In the genomic region with DNA sequence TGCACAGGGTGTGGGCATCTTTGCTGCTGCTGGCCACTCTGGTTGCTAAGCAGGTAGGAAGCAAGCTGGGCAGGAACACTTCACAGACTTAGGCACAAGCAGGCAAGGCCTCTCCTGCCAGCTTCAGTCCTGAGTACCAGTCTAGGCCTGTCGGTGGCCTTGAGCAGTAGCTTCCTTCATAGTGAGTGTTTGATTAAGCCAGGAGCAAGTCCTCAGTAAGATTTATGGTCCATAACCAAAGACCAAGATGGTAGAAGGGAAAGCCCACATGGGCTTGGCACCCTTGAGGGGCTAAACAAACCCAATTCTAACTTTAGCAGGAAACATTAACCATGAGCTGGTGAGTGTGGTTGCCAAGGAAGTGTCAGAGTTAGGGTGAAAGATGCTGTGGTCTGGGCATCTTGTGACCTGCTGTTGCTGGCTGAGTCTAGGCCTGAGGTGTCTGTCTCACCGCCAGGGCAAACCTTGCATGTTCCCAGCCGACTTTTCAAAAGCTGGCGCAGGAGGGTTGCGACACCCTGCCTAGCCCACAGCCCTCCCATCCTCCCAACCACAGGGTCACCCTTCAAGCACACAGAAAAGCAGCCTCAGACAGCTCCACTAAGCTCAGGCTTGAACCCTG, we compare ENCODE assay signal across 13 mouse cellular contexts. TPM values are rescaled to one million over a fixed set of nuclear protein-coding genes. Genes with fewer than 3 reads are reported as not detected.
DNase-seq lines count a peak whose midpoint lies in the region; ATAC-seq and TF ChIP-seq lines count a peak whose summit lies in the region.
"Had no signal": no experiment of that assay in that cellular context is flagged by ENCODE, and none has a peak within 500 bp of the region (broad histone marks: within the 10 kb centered on the region; RNA-seq: fewer than 3 reads in every experiment).

No protein-coding gene starts in this region.

- H3K4me1 ChIP-seq in spleen, adult 2 months (ENCODE audit: control insufficient read depth, insufficient read depth, insufficient read length): peaks cover 6% of the 10 kb centered on the region; the same call in 1 of the 2 replicates
- H3K4me1 ChIP-seq: hindbrain, embryonic 15.5 days had no signal

- no peak overlapping the region for H3K4me3 ChIP-seq in spleen, adult 2 months (ENCODE audit: extremely low read depth, insufficient read depth, insufficient read length)
- H3K4me3 ChIP-seq: erythroblast, embryonic 14.5 days; hindbrain, embryonic 15.5 days had no signal

- peaks cover 25% of the 10 kb centered on the region for H3K36me3 ChIP-seq in spleen, adult 2 months (ENCODE audit: control insufficient read depth, insufficient read depth, low read length)
- H3K36me3 ChIP-seq: hindbrain, embryonic 15.5 days had no signal

- no peak for TF ChIP-seq POLR2A in spleen, adult 2 months (IDR thresholded peaks at IDR 0.05; ENCODE audit: low read depth, low read length)

- no peaks in the 10 kb centered on the region for H3K27me3 ChIP-seq in spleen, adult 2 months (ENCODE audit: control insufficient read depth, insufficient read depth, low read length)
- H3K27me3 ChIP-seq: hindbrain, embryonic 15.5 days had no signal

- DNase-seq in adrenal gland, adult 2 months: peak; percentile 45
- no peak for DNase-seq in adrenal gland, adult (ENCODE audit: inconsistent age in 2 of 2, low spot score in 1 of 2)
- DNase-seq in spleen, adult 2 months (ENCODE audit: low read depth in 1 of 2, low spot score in 2 of 2): no peak
- no peak for DNase-seq in spleen, postnatal 10 days (ENCODE audit: low spot score in 2 of 2)
- DNase-seq in kidney, postnatal 4 days: no peak
- DNase-seq in heart, postnatal 25 days (ENCODE audit: low spot score): no peak
- DNase-seq: cerebellum, adult 2 months; kidney, adult 8-10 months; right cerebral cortex, postnatal 14 days had no signal

- intact Hi-C loops in heart, postnatal 25 days (cut with DNase I): no loop called here

- no peak for TF ChIP-seq CTCF in spleen, adult 2 months (IDR thresholded peaks at IDR 0.05; ENCODE audit: extremely low read depth, insufficient read depth, insufficient read length, insufficient replicate concordance)

- ATAC-seq in common myeloid progenitor, adult 5-6 weeks (replicated peaks; ENCODE audit: low read depth, poor library complexity, severe bottlenecking): peak; percentile 77
- peak; percentile 20; the same call in 1 of the 2 replicates for ATAC-seq in monocyte, adult 5-6 weeks (replicated peaks; ENCODE audit: insufficient number of reproducible peaks, low FRiP score, low TSS enrichment, poor library complexity, severe bottlenecking)

- H3K27ac ChIP-seq in spleen, adult 2 months (ENCODE audit: insufficient read depth, low read length): 0 out of 2 replicates have a peak overlapping the region, but pooled peaks have one; percentile 5
- H3K27ac ChIP-seq: hindbrain, embryonic 15.5 days had no signal

- 59% methylated on average over 5 of the region's 5 CpGs for WGBS in spleen, adult 2 months

RNA-seq across cellular contexts. Expression of a gene that starts 56.7 kb away (rescaled TPM):
- 1 to 10 TPM; 2.4 to 5.4 TPM for total RNA-seq in adrenal gland, adult 2 months (2021)
- 0.26 and 0.43 TPM in 2 replicates for polyA plus RNA-seq in adrenal gland, adult 2 months (2012; rRNA removed)
- polyA plus RNA-seq in spleen, adult 2 months (2012; rRNA removed): 4.6 and 5.0 TPM in 2 replicates
- total RNA-seq in common myeloid progenitor, adult 5-6 weeks (2017): 396 and 444 TPM in 2 replicates
- total RNA-seq in monocyte, adult 5-6 weeks (2017): 2.9 to 12.3 TPM (median 3.7 TPM) in 3 replicates
- total RNA-seq in heart, postnatal 25 days (2021): 1 to 10 TPM; 2.5 to 3.6 TPM

Comparison
In these comparisons a context has a peak if more than half of its experiments do, and no peak if none do; other contexts are left out.
1. RNA of a gene that starts 56.7 kb away (total RNA-seq): 396 to 444 TPM in common myeloid progenitor, adult 5-6 weeks; 2.4 to 5.4 TPM in adrenal gland, adult 2 months, 2.5 to 3.6 TPM in heart, postnatal 25 days and 2.9 to 12.3 TPM in monocyte, adult 5-6 weeks; every median in the first group is over 10 times any median in the second.